Mouse (Mus musculus): ENCODE measurements around the gene Zbtb16. TPM values are rescaled to one million over a fixed set of nuclear protein-coding genes. Genes with fewer than 3 reads are reported as not detected.

Gene Zbtb16
- polyA plus RNA-seq, 1 experiment from 2014 or later, result 1.00 TPM

DNA sequence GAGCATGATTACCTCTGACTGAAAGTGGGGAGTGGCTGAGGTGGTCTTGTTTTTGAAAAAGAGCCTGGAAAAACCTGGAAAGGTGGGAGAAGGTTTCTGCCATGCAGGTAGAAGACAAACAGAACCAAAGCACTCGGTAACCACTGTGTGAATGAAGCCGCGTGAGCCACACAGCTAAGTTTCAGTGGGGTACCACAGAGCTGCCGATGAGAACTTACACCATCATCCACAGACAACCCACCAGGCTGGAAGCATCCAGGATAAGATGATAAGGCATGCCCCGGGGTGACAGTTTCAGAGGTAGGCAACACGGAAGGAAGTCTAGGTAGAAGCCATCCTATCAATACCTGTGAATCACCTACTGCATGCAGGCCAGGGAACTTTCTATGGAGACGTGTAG is 93.9 kb downstream of the Zbtb16 start:
- ATAC-seq (ENCODE audit: insufficient number of reproducible peaks, low FRiP score), result no peak
- no peak overlapping the region for H3K4me2 ChIP-seq
- no peak overlapping the region for H3K9ac ChIP-seq
- 81% methylated on average over 7 of the region's 7 CpGs for WGBS
- no peaks in the 10 kb centered on the region for H3K36me3 ChIP-seq
- 0 out of 2 replicates have a peak, but pooled peaks cover 4% of the 10 kb centered on the region for H3K27me3 ChIP-seq (replicated peaks)
- peaks cover 31% of the 10 kb centered on the region for H3K4me1 ChIP-seq (replicated peaks)
- H3K9me3 ChIP-seq (replicated peaks), result no peaks in the 10 kb centered on the region
- no peak overlapping the region for H3K27ac ChIP-seq (ENCODE audit: poor library complexity, severe bottlenecking)
- H3K4me3 ChIP-seq, result no peak overlapping the region

DNA sequence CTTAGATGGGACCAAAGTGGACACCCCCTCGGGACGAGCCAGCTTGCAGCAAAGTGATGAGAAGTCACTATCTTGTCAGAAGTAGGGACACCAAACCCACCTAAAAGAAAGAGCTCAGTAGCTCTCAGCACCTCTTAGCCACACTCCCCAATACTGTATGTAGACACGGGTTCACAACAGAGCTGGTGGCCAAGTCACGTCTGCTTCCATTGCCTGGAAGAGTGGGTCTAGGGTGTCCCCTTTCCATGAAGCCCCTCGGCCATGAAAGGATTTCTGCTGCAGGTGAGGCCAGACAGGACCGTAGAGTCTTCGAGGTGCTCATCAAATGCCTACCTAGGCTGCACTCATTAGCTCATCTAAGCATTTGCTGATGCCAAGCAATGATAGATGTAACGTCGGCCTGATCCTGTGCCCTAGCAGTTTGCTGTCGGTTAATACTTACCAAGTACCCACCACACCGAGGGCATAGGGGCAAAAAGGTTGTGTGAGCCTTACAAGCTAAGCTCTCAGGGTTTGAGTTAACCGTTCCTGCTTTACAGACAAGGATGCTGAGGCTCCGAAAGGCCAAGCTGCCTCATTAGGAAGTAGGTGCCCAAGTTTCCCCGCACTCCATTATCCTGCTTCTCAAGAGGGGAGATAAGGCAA is 94.5 kb downstream of the Zbtb16 start:
- no peak overlapping the region for H3K4me2 ChIP-seq
- WGBS, result 74% methylated on average over 14 of the region's 14 CpGs
- no peak overlapping the region for H3K27ac ChIP-seq (ENCODE audit: poor library complexity, severe bottlenecking)
- H3K9me3 ChIP-seq (replicated peaks), result no peaks in the 10 kb centered on the region
- H3K4me3 ChIP-seq, result no peak overlapping the region
- H3K4me1 ChIP-seq (replicated peaks), result peaks cover 35% of the 10 kb centered on the region
- 0 out of 2 replicates have a peak, but pooled peaks cover 4% of the 10 kb centered on the region for H3K27me3 ChIP-seq (replicated peaks)
- H3K9ac ChIP-seq, result no peak overlapping the region
- no peak for ATAC-seq (ENCODE audit: insufficient number of reproducible peaks, low FRiP score)
- no peaks in the 10 kb centered on the region for H3K36me3 ChIP-seq

DNA sequence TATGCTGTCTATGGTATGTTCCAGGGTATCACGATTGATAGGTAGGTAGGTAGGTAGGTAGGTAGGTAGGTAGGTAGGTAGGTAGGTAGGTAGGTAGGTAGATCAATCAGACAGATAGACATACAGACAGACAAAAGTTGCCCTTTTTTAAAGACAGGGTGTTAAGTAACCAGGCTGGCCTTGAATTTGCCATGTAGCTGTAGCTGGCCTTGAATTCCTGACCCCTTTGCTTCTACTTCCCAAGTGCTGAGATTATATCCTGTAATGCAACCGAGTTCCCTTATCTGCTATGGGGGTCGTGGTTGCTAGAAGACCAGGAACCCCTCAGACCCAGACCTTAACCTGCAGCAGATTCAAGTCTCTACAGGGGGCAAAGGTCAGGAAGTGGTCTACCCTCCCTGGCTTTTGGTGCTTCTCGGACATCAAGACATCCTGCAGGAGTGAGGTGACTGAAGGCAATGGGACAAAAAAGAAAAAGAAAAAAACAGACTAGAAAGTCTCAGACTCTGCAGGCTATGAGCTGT is 95.2 kb downstream of the Zbtb16 start:
- Histone ChIP-seq H3K27ac (ENCODE audit: poor library complexity, severe bottlenecking) (no peak overlapping the region), H3K9me3 (replicated peaks) (no peaks in the 10 kb centered on the region), H3K4me1 (replicated peaks) (peaks cover 39% of the 10 kb centered on the region), H3K27me3 (replicated peaks) (0 out of 2 replicates have a peak, but pooled peaks cover 4% of the 10 kb centered on the region), H3K4me3 (no peak overlapping the region), H3K4me2 (no peak overlapping the region), H3K9ac (no peak overlapping the region), H3K36me3 (no peaks in the 10 kb centered on the region)
- no peak for ATAC-seq (ENCODE audit: insufficient number of reproducible peaks, low FRiP score)
- WGBS, result 51% methylated on average over 4 of the region's 4 CpGs

DNA sequence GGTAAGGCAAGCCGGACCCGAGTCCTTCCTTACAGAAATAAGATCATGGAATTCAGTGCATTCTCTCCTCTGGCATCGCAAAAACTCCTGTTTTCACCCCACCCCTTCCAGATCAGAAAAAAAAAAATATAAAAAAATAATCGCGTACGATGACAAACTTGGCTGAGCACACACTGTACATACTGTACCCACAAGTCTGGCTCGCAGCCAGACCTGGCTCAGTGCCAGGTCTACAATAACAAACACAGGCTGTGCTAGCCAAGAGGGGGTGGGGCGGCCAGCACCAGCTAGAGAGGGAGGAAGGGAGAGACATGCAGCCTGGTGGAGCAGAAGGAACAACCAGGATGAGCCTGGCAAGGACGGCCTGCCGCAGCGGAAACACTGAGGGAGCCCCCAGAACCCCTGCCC is 95.9 kb downstream of the Zbtb16 start:
- H3K4me1 ChIP-seq (replicated peaks), result peaks cover 43% of the 10 kb centered on the region
- no peak overlapping the region for H3K9ac ChIP-seq
- H3K4me3 ChIP-seq, result no peak overlapping the region
- H3K4me2 ChIP-seq, result peak overlapping the region; percentile 52
- H3K27me3 ChIP-seq (replicated peaks), result 0 out of 2 replicates have a peak, but pooled peaks cover 4% of the 10 kb centered on the region
- WGBS, result 21% methylated on average over 11 of the region's 11 CpGs
- no peaks in the 10 kb centered on the region for H3K36me3 ChIP-seq
- peak; percentile 85 for ATAC-seq (ENCODE audit: insufficient number of reproducible peaks, low FRiP score)
- 0 out of 2 replicates have a peak overlapping the region, but pooled peaks have one; percentile 39 for H3K27ac ChIP-seq (ENCODE audit: poor library complexity, severe bottlenecking)
- no peaks in the 10 kb centered on the region for H3K9me3 ChIP-seq (replicated peaks)

DNA sequence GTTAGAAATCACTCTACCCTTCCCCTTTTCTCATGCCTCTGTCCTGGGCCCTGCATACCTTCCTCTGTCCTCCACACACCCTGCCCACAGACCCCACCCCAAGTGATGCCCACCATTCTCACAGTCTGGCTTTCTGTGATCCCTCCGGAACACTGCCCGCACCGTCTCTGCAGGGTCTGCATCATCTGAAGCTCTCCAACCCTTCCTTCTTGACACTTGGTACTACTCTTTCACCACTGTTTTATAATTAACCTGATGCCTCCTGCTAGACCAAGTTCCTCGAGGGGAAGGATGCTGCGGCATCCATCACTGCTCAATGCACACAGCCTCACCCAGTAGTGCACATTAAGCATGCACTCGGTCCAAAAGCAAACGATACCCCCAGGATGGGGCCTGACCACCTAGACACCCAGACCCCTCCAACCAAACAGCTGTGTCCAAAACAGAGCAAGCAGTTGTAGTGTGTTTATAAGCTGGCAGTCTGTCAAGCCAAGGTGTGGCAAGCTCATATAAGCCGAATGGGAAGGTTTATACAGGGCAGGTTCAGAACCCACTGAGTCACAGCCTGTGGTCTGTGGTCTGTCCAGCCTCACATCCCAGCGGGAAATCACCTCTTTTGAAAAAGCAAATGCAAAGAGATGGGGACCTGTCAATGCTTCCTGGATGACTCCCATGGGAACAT is 97.1 kb downstream of the Zbtb16 start:
- no peaks in the 10 kb centered on the region for H3K36me3 ChIP-seq
- no peak for ATAC-seq (ENCODE audit: insufficient number of reproducible peaks, low FRiP score)
- no peak overlapping the region for H3K4me3 ChIP-seq
- WGBS, result 86% methylated on average over 9 of the region's 9 CpGs
- no peaks in the 10 kb centered on the region for H3K9me3 ChIP-seq (replicated peaks)
- H3K27me3 ChIP-seq (replicated peaks), result 0 out of 2 replicates have a peak, but pooled peaks cover 4% of the 10 kb centered on the region
- no peak overlapping the region for H3K27ac ChIP-seq (ENCODE audit: poor library complexity, severe bottlenecking)
- peaks cover 44% of the 10 kb centered on the region for H3K4me1 ChIP-seq (replicated peaks)
- H3K4me2 ChIP-seq, result no peak overlapping the region
- no peak overlapping the region for H3K9ac ChIP-seq

DNA sequence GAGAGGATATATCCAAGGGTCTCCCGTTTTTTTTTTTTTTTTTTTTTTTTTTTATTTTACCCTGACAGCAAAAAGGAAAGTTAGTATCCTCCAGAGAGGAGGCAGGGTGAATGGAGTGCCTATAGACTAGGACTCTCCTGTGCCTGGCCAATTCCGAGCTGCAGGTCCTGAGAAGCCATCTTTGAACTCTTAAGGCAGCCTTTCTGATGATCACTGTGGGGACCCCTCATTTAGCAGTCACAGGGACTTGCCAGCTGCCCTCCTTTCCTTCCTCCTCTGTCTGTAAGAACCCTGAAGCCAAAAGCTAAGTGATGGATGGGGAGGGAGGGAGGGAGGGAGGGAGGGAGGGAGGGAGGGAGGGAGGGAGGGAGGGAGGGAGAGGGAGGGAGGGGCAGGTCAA is 98.1 kb downstream of the Zbtb16 start:
- WGBS, result 48% methylated on average over 2 of the region's 2 CpGs
- Histone ChIP-seq H3K27ac (ENCODE audit: poor library complexity, severe bottlenecking) (no peak overlapping the region), H3K9ac (no peak overlapping the region), H3K27me3 (replicated peaks) (0 out of 2 replicates have a peak, but pooled peaks cover 4% of the 10 kb centered on the region), H3K36me3 (no peaks in the 10 kb centered on the region), H3K4me3 (no peak overlapping the region), H3K4me2 (peak overlapping the region; percentile 51), H3K9me3 (replicated peaks) (no peaks in the 10 kb centered on the region), H3K4me1 (replicated peaks) (peaks cover 48% of the 10 kb centered on the region)
- ATAC-seq (ENCODE audit: insufficient number of reproducible peaks, low FRiP score), result no peak

DNA sequence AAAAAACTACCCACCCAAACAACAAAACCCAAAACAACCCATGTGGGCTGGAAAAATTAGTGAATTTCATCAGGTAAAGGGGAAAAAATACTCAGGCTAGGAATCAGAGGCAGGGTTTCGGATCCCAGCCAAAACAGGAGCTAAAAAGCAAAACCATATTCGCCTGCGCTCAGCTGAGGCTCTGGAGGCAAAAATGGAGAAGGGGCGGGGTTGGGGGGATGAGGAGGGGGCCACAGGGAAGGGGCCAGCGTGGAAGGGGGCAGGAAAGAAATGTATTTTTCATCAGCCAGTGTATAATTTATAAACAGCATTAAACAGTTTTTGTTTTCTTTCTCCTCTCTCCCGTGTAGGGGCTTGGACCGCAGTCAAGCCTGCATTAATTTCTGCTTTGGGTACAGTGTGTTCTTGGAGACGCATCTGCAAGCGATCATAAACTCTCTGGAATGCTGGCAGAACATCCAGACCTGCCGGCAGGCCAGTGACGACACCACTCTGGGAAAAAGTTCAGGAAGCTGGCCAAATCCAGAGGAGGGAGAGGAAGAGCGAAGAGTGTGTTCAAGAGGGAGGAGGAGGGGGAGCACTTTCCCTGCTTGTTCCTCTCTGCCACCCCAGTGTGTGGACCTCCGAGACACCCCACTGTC is 98.7 kb downstream of the Zbtb16 start:
- peak; percentile 26; the same call in 1 of the 2 replicates for ATAC-seq (ENCODE audit: insufficient number of reproducible peaks, low FRiP score)
- Histone ChIP-seq H3K27ac (ENCODE audit: poor library complexity, severe bottlenecking) (no peak overlapping the region), H3K36me3 (no peaks in the 10 kb centered on the region), H3K9ac (no peak overlapping the region), H3K27me3 (replicated peaks) (0 out of 2 replicates have a peak, but pooled peaks cover under 1% of the 10 kb centered on the region), H3K4me3 (no peak overlapping the region), H3K9me3 (replicated peaks) (no peaks in the 10 kb centered on the region), H3K4me2 (peak overlapping the region; percentile 51), H3K4me1 (replicated peaks) (peaks cover 48% of the 10 kb centered on the region)
- 35% methylated on average over 13 of the region's 13 CpGs for WGBS

DNA sequence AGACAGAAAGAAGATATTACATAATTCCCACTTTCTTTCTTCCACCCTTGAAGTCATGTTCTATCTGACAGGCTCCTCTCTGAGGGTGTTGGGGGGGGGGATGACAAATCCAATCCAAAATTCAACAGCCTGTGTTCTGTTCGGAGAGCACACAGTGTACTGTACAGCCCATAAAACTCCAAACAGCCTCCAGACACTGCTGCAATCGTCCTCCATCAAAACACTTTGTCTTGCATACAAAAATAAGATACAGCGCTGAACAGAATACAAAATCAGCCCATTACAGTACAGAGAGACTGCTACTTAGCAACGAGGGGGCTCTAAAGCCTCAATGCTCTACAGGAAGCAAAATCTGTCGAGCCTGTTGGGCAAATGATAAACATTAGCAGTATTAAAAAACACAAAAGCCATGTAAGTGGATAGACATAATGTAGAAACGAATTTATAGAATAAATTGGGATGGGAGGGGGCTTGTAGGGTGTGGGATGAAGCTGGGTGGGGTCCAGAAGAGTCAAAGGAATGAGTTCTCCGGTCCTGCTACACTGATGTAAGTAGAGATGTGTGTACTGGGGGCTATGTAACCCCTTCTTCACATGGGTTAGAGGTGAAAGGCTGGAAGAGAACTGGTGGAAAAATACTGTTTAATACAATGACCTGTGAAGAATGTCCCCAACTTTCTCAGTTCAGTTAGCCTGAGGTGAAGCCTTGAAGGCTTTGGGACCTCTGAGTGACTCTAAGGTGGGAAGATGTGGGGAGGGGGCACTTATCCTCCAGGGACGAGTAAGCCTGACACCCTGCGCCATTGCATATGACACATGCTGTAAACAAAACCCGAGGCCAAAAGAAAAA is 99.4 kb downstream of the Zbtb16 start:
- no peaks in the 10 kb centered on the region for H3K36me3 ChIP-seq
- no peaks in the 10 kb centered on the region for H3K9me3 ChIP-seq (replicated peaks)
- WGBS, result 63% methylated on average over 10 of the region's 10 CpGs
- peaks cover 45% of the 10 kb centered on the region for H3K4me1 ChIP-seq (replicated peaks)
- ATAC-seq (ENCODE audit: insufficient number of reproducible peaks, low FRiP score), result no peak
- no peak overlapping the region for H3K27ac ChIP-seq (ENCODE audit: poor library complexity, severe bottlenecking)
- no peaks in the 10 kb centered on the region for H3K27me3 ChIP-seq (replicated peaks)
- peak overlapping the region; percentile 51; the same call in 1 of the 2 replicates for H3K4me2 ChIP-seq
- H3K9ac ChIP-seq, result no peak overlapping the region
- no peak overlapping the region for H3K4me3 ChIP-seq

DNA sequence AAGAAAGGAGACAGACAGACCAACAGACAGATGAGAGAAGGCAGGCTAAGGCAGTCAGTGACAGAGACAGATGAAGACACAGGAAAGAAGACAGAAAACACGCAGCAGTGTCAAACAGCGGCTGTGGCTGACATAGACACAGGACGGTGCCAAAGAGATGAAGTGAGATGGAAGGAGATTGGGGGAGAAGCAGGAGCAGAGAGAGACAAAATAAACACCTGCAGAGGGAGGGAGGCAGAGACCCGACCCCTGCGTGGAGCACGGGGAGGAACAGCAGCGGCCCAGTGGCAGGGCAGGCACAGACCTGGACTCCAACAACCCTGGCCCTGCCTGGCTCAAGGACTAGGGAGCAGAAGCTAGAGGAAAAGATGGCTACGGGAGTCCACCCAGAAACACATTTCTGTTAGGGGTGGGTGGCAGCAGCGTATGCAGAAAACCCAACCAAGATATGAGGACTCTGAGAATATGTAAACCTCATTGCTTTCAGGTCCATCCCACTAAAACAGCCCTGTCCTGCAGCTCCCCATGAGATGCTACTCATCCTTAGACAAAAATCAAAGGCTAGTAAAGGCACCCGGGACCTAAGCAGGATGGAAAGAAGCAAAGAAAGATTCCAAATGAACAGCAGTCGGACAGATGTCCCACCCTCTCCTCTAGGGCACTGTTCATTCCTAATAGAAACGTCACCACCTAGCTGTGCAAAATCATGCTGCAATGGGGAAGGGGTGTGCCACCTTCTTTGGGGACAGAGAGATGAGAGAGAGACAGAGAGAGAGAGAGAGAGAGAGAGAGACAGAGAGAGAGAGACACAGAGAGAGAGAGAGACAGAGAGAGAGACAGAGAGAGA is 100.3 kb downstream of the Zbtb16 start:
- Histone ChIP-seq H3K36me3 (no peaks in the 10 kb centered on the region), H3K27me3 (replicated peaks) (no peaks in the 10 kb centered on the region; the same call in 1 of the 2 replicates), H3K9me3 (replicated peaks) (no peaks in the 10 kb centered on the region), H3K4me2 (no peak overlapping the region), H3K9ac (no peak overlapping the region), H3K27ac (ENCODE audit: poor library complexity, severe bottlenecking) (no peak overlapping the region), H3K4me3 (no peak overlapping the region), H3K4me1 (replicated peaks) (peaks cover 37% of the 10 kb centered on the region)
- WGBS, result 57% methylated on average over 12 of the region's 12 CpGs
- no peak for ATAC-seq (ENCODE audit: insufficient number of reproducible peaks, low FRiP score)

All from heart, embryonic 12.5 days (tissue).